Mouse (Mus musculus) gastrocnemius, postnatal 36 days (tissue): ENCODE results near the gene Tceal9. TPM values are rescaled to one million over a fixed set of nuclear protein-coding genes. Genes with fewer than 3 reads are reported as not detected.
"Not testable (repeated sequence)": the region's sequence is repeated elsewhere in the genome, so short reads cannot be mapped to it uniquely, and the experiment has no call there.

ENCODE experiments used
- DNase-seq, 2 experiments: peaks; one replicate each; pipeline ENCODE4 v3.0.0; 2022
- intact Hi-C: fragments of 180-260 bp; cut with DNase I; formaldehyde crosslinking; loops from one replicate; pipeline ENCODE4 v1.15.1; 2025
- total RNA-seq, 2 experiments: library from RNA; stranded (reverse); gene quantifications; 2 replicates each; pipeline ENCODE4 v1.2.3; 2021

The Tceal9 gene
- total RNA-seq, 2 experiments from 2014 or later: 28.6 to 31.1 TPM

DNA sequence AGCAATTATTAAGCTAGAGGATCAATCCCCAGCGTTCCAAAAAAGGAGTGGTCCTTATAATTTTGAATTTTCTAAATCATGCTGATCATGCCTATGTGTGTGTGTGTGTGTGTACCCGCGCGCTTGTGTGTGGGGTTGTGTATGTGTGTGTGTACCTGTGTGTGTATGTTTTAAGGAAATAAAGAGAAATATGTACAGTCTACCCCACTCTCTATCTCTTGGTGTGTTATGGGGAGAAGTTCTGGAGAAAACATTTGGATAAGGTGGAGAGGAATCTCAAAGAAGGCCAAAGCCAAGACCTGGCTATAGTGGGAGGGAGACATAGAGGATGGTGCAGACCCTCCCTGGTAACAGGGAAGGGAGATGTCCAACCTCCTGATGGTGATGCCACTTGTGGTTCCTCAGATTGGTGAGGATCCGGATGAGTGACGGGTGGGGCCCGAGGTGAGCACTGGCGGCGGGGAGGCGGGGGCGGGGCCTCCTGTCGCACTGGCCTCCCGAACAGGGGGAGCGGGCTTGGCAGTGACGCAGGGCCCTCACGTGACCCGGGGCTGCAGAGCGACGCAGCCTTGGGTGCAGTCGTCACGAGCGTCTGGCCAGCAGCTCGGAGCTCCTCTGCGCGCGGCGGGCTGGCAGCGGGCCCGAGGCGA lies 25.0 kb downstream of the Tceal9 start, which contains the start of gene Bex3:
TSS of gene Bex3 (plus strand) at position 511 of the 650 bp plus-strand sequence.
- DNase-seq, intact Hi-C loops: not testable (repeated sequence)

- intact Hi-C loops, DNase-seq: not testable (repeated sequence)
Observed at GRCm38 (mm10) chrX:136270393-136271111, 25.7 kb downstream of the Tceal9 start.

DNA sequence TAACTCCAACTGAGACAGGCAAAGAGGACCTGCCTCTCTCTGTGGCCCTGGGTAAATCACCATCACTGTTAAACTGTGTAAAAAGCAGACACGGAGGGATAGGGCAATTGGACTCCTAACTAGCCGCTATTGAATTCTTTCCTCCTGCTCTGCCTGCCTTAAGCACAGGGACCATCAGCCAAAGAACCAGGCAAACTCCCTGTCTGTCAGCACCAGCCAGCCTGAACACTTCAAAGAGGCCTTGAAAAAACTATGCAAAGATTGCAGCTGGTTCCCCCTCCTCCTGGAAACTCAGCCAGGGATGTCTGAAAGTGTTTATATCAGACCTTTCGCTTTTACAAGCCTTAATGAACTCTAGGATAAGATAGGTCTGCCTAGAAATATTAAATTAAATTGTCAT lies 29.7 kb downstream of the Tceal9 start:
- DNase-seq: no peak
- intact Hi-C loops: no loop called here

- intact Hi-C loops: no loop called here
- DNase-seq: no peak
Observed at GRCm38 (mm10) chrX:136275386-136275785, 30.5 kb downstream of the Tceal9 start.

- DNase-seq: no peak
- intact Hi-C loops: no loop called here
Observed at GRCm38 (mm10) chrX:136277577-136277976, 32.7 kb downstream of the Tceal9 start.

GRCm38 (mm10) chrX:136278401-136278800 lies 33.5 kb downstream of the Tceal9 start:
- DNase-seq: no peak

GRCm38 (mm10) chrX:136279410-136279809 lies 34.5 kb downstream of the Tceal9 start:
- no peak for DNase-seq
- intact Hi-C loops: no loop called here

More at GRCm38 (mm10) chrX:136278401-136278800, 33.5 kb downstream of the Tceal9 start:
- intact Hi-C loops: no loop called here

- DNase-seq: no peak
- intact Hi-C loops: no loop called here
Observed at GRCm38 (mm10) chrX:136290817-136291281, 46.0 kb downstream of the Tceal9 start.

Other genes starting within 250 kb of the Tceal9 start
- not detected for gene Arxes1, start 211.7 kb upstream of the Tceal9 start, total RNA-seq
- not detected for gene Bex2, start 176.8 kb upstream of the Tceal9 start, total RNA-seq
- not detected for gene Nxf3, start 159.8 kb upstream of the Tceal9 start, total RNA-seq
- not detected for gene Bex4, start 106.1 kb upstream of the Tceal9 start, total RNA-seq
- 10 to 100 TPM; 13.5 to 13.6 TPM for gene Tceal8, start 72.7 kb upstream of the Tceal9 start, total RNA-seq
- 10 to 100 TPM; 30.0 to 50.9 TPM for gene Tceal5, start 41.2 kb upstream of the Tceal9 start, total RNA-seq
- gene Tceal7, start 30.3 kb upstream of the Tceal9 start, total RNA-seq: 10 to 100 TPM; 58.2 to 79.9 TPM
- gene Bex1, start 29.6 kb upstream of the Tceal9 start, total RNA-seq: 10 to 100 TPM; 14.3 to 22.9 TPM
- 1 to 10 TPM; 2.4 to 4.3 TPM for gene Bex3, start 25.2 kb downstream of the Tceal9 start, total RNA-seq